Mouse (Mus musculus) limb, embryonic 10.5 days (tissue): ENCODE measurements around the gene Foxd4. TPM values are rescaled to one million over a fixed set of nuclear protein-coding genes. Genes with fewer than 3 reads are reported as not detected.
A peak's percentile ranks its signal among the peaks of the same experiment; 100 is the strongest.

ENCODE experiments used
- DNase-seq: peaks from one replicate; pipeline ENCODE4 v3.0.0-alpha.2; 2017; ENCODE audit warnings: low spot score
- H3K27ac ChIP-seq: fragments of 300-500 bp; sonication (generic); 2 replicates; pipeline ENCODE4 v1.5.1; 2016; ENCODE audit warnings: mild to moderate bottlenecking
- H3K27me3 ChIP-seq: fragments of 300-500 bp; sonication (generic); 2 replicates; pipeline ENCODE4 v1.6.1; 2016; ENCODE audit warnings: low read depth, mild to moderate bottlenecking; ENCODE audit not compliant: poor library complexity, severe bottlenecking
- H3K36me3 ChIP-seq: fragments of 300-500 bp; sonication (generic); 2 replicates; pipeline ENCODE4 v1.6.1; 2016; ENCODE audit warnings: mild to moderate bottlenecking, moderate library complexity
- H3K4me1 ChIP-seq: fragments of 300-500 bp; sonication (generic); 2 replicates; pipeline ENCODE4 v1.6.1; 2016
- H3K4me3 ChIP-seq: fragments of 300-500 bp; sonication (generic); 2 replicates; pipeline ENCODE4 v1.5.1; 2016; ENCODE audit warnings: mild to moderate bottlenecking, moderate library complexity
- H3K9me3 ChIP-seq: fragments of 300-500 bp; sonication (generic); replicated peaks from 2 replicates; pipeline ENCODE4 v1.6.1; 2016; ENCODE audit warnings: mild to moderate bottlenecking
- WGBS: fragments of 180-500 bp; shearing (Covaris S2); methylation state at CpG from one replicate; pipeline ENCODE4 v1.1.7; 2016; 5-methylcytosine and 5-hydroxymethylcytosine counted together
- microRNA-seq: library from miRNA; unstranded; fragments of <30 nt; microRNA quantifications from one replicate; pipeline ENCODE4, GENCODE M21; 2017
- polyA plus RNA-seq: library from polyadenylated mRNA; unstranded; fragments of >200 nt; fragmentation: Nextera tagmentation; extraction: Ambion mirVana; gene quantifications from 2 replicates; pipeline ENCODE4 v1.2.1, GENCODE M21; 2016

Foxd4 gene
- polyA plus RNA-seq, 1 experiment from 2014 or later: not detected

- H3K36me3 ChIP-seq: no peaks in the 10 kb centered on the region
- peaks cover 11% of the 10 kb centered on the region for H3K4me1 ChIP-seq
- peak within 1 kb of the TSS; percentile 52 for H3K4me3 ChIP-seq
- H3K27ac ChIP-seq: peak within 1 kb of the TSS; percentile 69
- H3K9me3 ChIP-seq: no peaks in the 10 kb centered on the region
- WGBS: 2% methylated on average over 39 of the region's 39 CpGs
- peaks cover 38% of the 10 kb centered on the region for H3K27me3 ChIP-seq
- peak; percentile 51 for DNase-seq
Observed at GRCm38 (mm10) chr19:24861612-24862451, 39.2 kb downstream of the Foxd4 start, which contains the start of gene Pgm5. Gene Pgm5 (minus strand): TSS chr19:24861855.

- H3K4me1 ChIP-seq: peaks cover 11% of the 10 kb centered on the region
- no peaks in the 10 kb centered on the region for H3K9me3 ChIP-seq
- no peaks in the 10 kb centered on the region for H3K36me3 ChIP-seq
- peak overlapping the region; percentile 52 for H3K4me3 ChIP-seq
- WGBS: 18% methylated on average over 13 of the region's 13 CpGs
- H3K27me3 ChIP-seq: peaks cover 38% of the 10 kb centered on the region
- no peak for DNase-seq
- peak overlapping the region; percentile 69; the same call in 1 of the 2 replicates for H3K27ac ChIP-seq
Observed at GRCm38 (mm10) chr19:24861276-24861611, 39.8 kb downstream of the Foxd4 start.

GRCm38 (mm10) chr19:24851456-24852315, 49.3 kb downstream of the Foxd4 start:
- Histone ChIP-seq H3K27ac (no peak overlapping the region), H3K4me3 (no peak overlapping the region), H3K4me1 (peaks cover 26% of the 10 kb centered on the region), H3K36me3 (no peaks in the 10 kb centered on the region), H3K27me3 (no peaks in the 10 kb centered on the region), H3K9me3 (no peaks in the 10 kb centered on the region)
- 92% methylated on average over 21 of the region's 21 CpGs for WGBS
- no peak for DNase-seq

Small RNAs within 50 kb of the gene (microRNA-seq; reads per million reads assigned to microRNA genes)
- not detected for gene Mir3084-1

Other genes with a start within 250 kb of the Foxd4 start
- gene Tmem252, start 227.2 kb downstream of the Foxd4 start, polyA plus RNA-seq: 0.28 and 0.51 TPM in 2 replicates
- 0.20 and 0.54 TPM in 2 replicates for gene Pgm5, start 39.3 kb downstream of the Foxd4 start, polyA plus RNA-seq
- 304 and 360 TPM in 2 replicates for gene Gm10053, start 25.5 kb downstream of the Foxd4 start, polyA plus RNA-seq
- gene Cbwd1, start 60.4 kb upstream of the Foxd4 start, polyA plus RNA-seq: 23.6 and 24.2 TPM in 2 replicates
- gene Dock8, start 98.3 kb upstream of the Foxd4 start, polyA plus RNA-seq: 1.2 TPM in 2 replicates